Mouse (Mus musculus): ENCODE results near the gene Gm20683. TPM values are rescaled to one million over a fixed set of nuclear protein-coding genes. Genes with fewer than 3 reads are reported as not detected.

Gm20683 gene
- total and polyA plus RNA-seq, 3 experiments, result 4.9 to 6.8 TPM; not detected in 1

DNA sequence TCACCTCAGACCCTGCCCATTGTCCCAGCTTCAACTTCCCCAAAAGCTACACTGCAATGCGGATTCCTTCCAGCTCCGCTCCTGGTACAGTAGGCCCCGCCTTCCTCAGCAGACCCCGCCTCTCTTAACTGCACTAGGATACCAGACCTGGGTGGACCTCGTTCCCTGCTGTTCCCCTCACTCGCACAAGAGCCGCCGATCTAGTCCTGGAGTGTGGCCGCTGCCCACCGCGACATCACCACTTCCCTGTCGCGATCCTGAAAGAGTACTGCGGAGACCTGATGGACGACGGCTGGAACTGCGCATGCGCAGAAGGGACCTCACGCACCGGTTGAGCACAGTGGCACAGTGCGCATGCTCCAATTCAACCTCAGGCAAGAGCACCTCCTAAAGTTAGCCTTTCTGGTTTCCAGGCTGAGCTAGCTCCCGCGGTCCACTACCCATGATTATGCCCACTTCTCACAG lies 56.2 kb downstream of the Gm20683 start, which contains the start of gene Haghl:
TSS of gene Haghl (minus strand) at position 393 of the 465 bp plus-strand sequence.
- peaks cover 0 to 2% of the 10 kb centered on the region in 2 experiments; a peak in 2 of 4 replicates for H3K36me3 ChIP-seq (ENCODE audit: control insufficient read depth in 1 of 2, insufficient read depth in 2 of 2, low read length in 2 of 2)
- H3K4me1 ChIP-seq (ENCODE audit: control insufficient read depth in 1 of 2, insufficient read depth in 2 of 2, low read length in 2 of 2), result no peaks in the 10 kb centered on the region
- DNase-seq (ENCODE audit: low read depth, low spot score), result peak; percentile 98
- H3K4me3 ChIP-seq (ENCODE audit: control insufficient read depth in 1 of 2, insufficient read depth in 1 of 2, low read depth in 2 of 2, low read length in 2 of 2), result peak within 1 kb of the TSS; percentile 66 to 91
- H3K9ac ChIP-seq (ENCODE audit: control insufficient read depth, low read depth, low read length, poor library complexity, severe bottlenecking), result peak within 1 kb of the TSS; percentile 60
- no peaks in the 10 kb centered on the region for H3K79me2 ChIP-seq (ENCODE audit: control insufficient read depth, insufficient read depth, low read length, poor library complexity)
- peak within 1 kb of the TSS; percentile 58 for H3K27ac ChIP-seq (ENCODE audit: control insufficient read depth, low read depth, low read length)
- no peak for TF ChIP-seq ELF1 (IDR thresholded peaks at IDR 0.05; ENCODE audit: low read depth, low read length)
- peak; percentile 86 for TF ChIP-seq POLR2AphosphoS2 (IDR thresholded peaks at IDR 0.05; ENCODE audit: low read length)
- peak; percentile 67; the same call in 1 of the 2 replicates for TF ChIP-seq ZMIZ1 (IDR thresholded peaks at IDR 0.05; ENCODE audit: low read depth, low read length)
- TF ChIP-seq POLR2AphosphoS5 (IDR thresholded peaks at IDR 0.05; ENCODE audit: borderline replicate concordance, low read depth, low read length), result no peak
- TF ChIP-seq JUND (IDR thresholded peaks at IDR 0.05; ENCODE audit: low read depth, low read length), result no peak
- 0 out of 2 replicates have a peak, but pooled peaks have one; percentile 29 for TF ChIP-seq SIN3A (IDR thresholded peaks at IDR 0.05; ENCODE audit: low read length)
- peak; percentile 55; the same call in 1 of the 2 replicates for TF ChIP-seq TBP (IDR thresholded peaks at IDR 0.05; ENCODE audit: low read depth, low read length)
- TF ChIP-seq MAX (IDR thresholded peaks at IDR 0.05; ENCODE audit: low read length), result peak; percentile 41; the same call in 1 of the 2 replicates
- TF ChIP-seq KAT2A (conservative IDR thresholded peaks at IDR 0.05; ENCODE audit: low read depth, low read length), result no peak
- TF ChIP-seq GABPA (IDR thresholded peaks at IDR 0.05; ENCODE audit: low read depth, low read length), result no peak
- TF ChIP-seq HCFC1 (IDR thresholded peaks at IDR 0.05; ENCODE audit: low read depth, low read length), result peak; percentile 69
- peak; percentile 21; the same call in 1 of the 2 replicates for TF ChIP-seq TCF12 (IDR thresholded peaks at IDR 0.05; ENCODE audit: low read depth, low read length)
- TF ChIP-seq POLR2A (IDR thresholded peaks at IDR 0.05; ENCODE audit: control insufficient read depth in 1 of 2, insufficient read depth in 1 of 2, low read depth in 1 of 2, low read length in 2 of 2, poor library complexity in 1 of 2), result peak; percentile 50 to 86; a peak in 3 of 4 replicates
- peak; percentile 96 for TF ChIP-seq NRF1 (IDR thresholded peaks at IDR 0.05; ENCODE audit: insufficient read depth, low read depth, low read length, poor library complexity, severe bottlenecking)
- no peak for TF ChIP-seq EP300 (IDR thresholded peaks at IDR 0.05; ENCODE audit: low read depth in 1 of 2, low read length in 2 of 2)
- TF ChIP-seq NELFE (IDR thresholded peaks at IDR 0.05; ENCODE audit: low read depth, low read length), result peak; percentile 85
- no peak for TF ChIP-seq MYB (IDR thresholded peaks at IDR 0.05; ENCODE audit: low read depth, low read length)
- no peaks in the 10 kb centered on the region for H3K9me3 ChIP-seq (replicated peaks; ENCODE audit: insufficient read depth, low read length)
- H3K27me3 ChIP-seq (ENCODE audit: control insufficient read depth in 1 of 2, insufficient read depth in 2 of 2, low read length in 2 of 2), result no peaks in the 10 kb centered on the region

Other genes starting within 250 kb of the Gm20683 start
- 3.1 and 3.9 TPM in 2 replicates for gene Gng13, start 124.6 kb downstream of the Gm20683 start, total RNA-seq (2012; rRNA removed)
- under 1 TPM in 1 of 2 experiments, not detected in 1; 0.13 TPM for gene Gng13, start 124.6 kb downstream of the Gm20683 start, polyA plus RNA-seq (2012; ENCODE audit: insufficient read depth in 1 of 2, insufficient read length in 2 of 2, low read depth in 1 of 2, low replicate concordance in 2 of 2, missing spikeins in 1 of 2)
- gene Chtf18, start 114.3 kb downstream of the Gm20683 start, total RNA-seq (2012; rRNA removed), result 29.9 and 35.5 TPM in 2 replicates
- 10 to 100 TPM in 1 of 2 experiments, not detected in 1; 71.1 TPM for gene Chtf18, start 114.3 kb downstream of the Gm20683 start, polyA plus RNA-seq (2012; ENCODE audit: insufficient read depth in 1 of 2, insufficient read length in 2 of 2, low read depth in 1 of 2, low replicate concordance in 2 of 2, missing spikeins in 1 of 2)
- gene Rpusd1, start 114.1 kb downstream of the Gm20683 start, total RNA-seq (2012; rRNA removed), result 7.3 and 8.2 TPM in 2 replicates
- gene Rpusd1, start 114.1 kb downstream of the Gm20683 start, polyA plus RNA-seq (2012; ENCODE audit: insufficient read depth in 1 of 2, insufficient read length in 2 of 2, low read depth in 1 of 2, low replicate concordance in 2 of 2, missing spikeins in 1 of 2), result 10 to 100 TPM in 1 of 2 experiments, not detected in 1; 23.9 TPM
- 0.08 TPM in 1 of 2 replicates, not detected in the other for gene Mslnl, start 105.7 kb downstream of the Gm20683 start, total RNA-seq (2012; rRNA removed)
- under 1 TPM in 1 of 2 experiments, not detected in 1; 0.08 TPM for gene Mslnl, start 105.7 kb downstream of the Gm20683 start, polyA plus RNA-seq (2012; ENCODE audit: insufficient read depth in 1 of 2, insufficient read length in 2 of 2, low read depth in 1 of 2, low replicate concordance in 2 of 2, missing spikeins in 1 of 2)
- not detected in 2 replicates for gene Msln, start 87.4 kb downstream of the Gm20683 start, total RNA-seq (2012; rRNA removed)
- gene Msln, start 87.4 kb downstream of the Gm20683 start, polyA plus RNA-seq (2012; ENCODE audit: insufficient read depth in 1 of 2, insufficient read length in 2 of 2, low read depth in 1 of 2, low replicate concordance in 2 of 2, missing spikeins in 1 of 2), result not detected
- 26.9 and 34.3 TPM in 2 replicates for gene Narfl, start 68.0 kb downstream of the Gm20683 start, total RNA-seq (2012; rRNA removed)
- gene Narfl, start 68.0 kb downstream of the Gm20683 start, polyA plus RNA-seq (2012; ENCODE audit: insufficient read depth in 1 of 2, insufficient read length in 2 of 2, low read depth in 1 of 2, low replicate concordance in 2 of 2, missing spikeins in 1 of 2), result 10 to 100 TPM in 1 of 2 experiments, not detected in 1; 30.6 TPM
- gene Haghl, start 56.1 kb downstream of the Gm20683 start, total RNA-seq (2012; rRNA removed), result 10.7 and 12.6 TPM in 2 replicates
- gene Haghl, start 56.1 kb downstream of the Gm20683 start, polyA plus RNA-seq (2012; ENCODE audit: insufficient read depth in 1 of 2, insufficient read length in 2 of 2, low read depth in 1 of 2, low replicate concordance in 2 of 2, missing spikeins in 1 of 2), result 10 to 100 TPM in 1 of 2 experiments, not detected in 1; 13.2 TPM
- 0.08 TPM in 1 of 2 replicates, not detected in the other for gene Ccdc78, start 55.2 kb downstream of the Gm20683 start, total RNA-seq (2012; rRNA removed)
- under 1 TPM in 1 of 2 experiments, not detected in 1; 0.85 TPM for gene Ccdc78, start 55.2 kb downstream of the Gm20683 start, polyA plus RNA-seq (2012; ENCODE audit: insufficient read depth in 1 of 2, insufficient read length in 2 of 2, low read depth in 1 of 2, low replicate concordance in 2 of 2, missing spikeins in 1 of 2)
- gene Fam173a, start 48.9 kb downstream of the Gm20683 start, total RNA-seq (2012; rRNA removed), result 35.3 and 39.0 TPM in 2 replicates
- 10 to 100 TPM in 1 of 2 experiments, not detected in 1; 36.6 TPM for gene Fam173a, start 48.9 kb downstream of the Gm20683 start, polyA plus RNA-seq (2012; ENCODE audit: insufficient read depth in 1 of 2, insufficient read length in 2 of 2, low read depth in 1 of 2, low replicate concordance in 2 of 2, missing spikeins in 1 of 2)
- gene AC134908.4, start 46.1 kb downstream of the Gm20683 start, total RNA-seq (2012; rRNA removed), result 0.92 TPM in 1 of 2 replicates, not detected in the other
- not detected for gene AC134908.4, start 46.1 kb downstream of the Gm20683 start, polyA plus RNA-seq (2012; ENCODE audit: insufficient read depth in 1 of 2, insufficient read length in 2 of 2, low read depth in 1 of 2, low replicate concordance in 2 of 2, missing spikeins in 1 of 2)
- 95.7 and 104 TPM in 2 replicates for gene Metrn, start 44.6 kb downstream of the Gm20683 start, total RNA-seq (2012; rRNA removed)
- gene Metrn, start 44.6 kb downstream of the Gm20683 start, polyA plus RNA-seq (2012; ENCODE audit: insufficient read depth in 1 of 2, insufficient read length in 2 of 2, low read depth in 1 of 2, low replicate concordance in 2 of 2, missing spikeins in 1 of 2), result 100 to 1,000 TPM in 1 of 2 experiments, not detected in 1; 116 TPM
- not detected in 2 replicates for gene Fbxl16, start 32.7 kb downstream of the Gm20683 start, total RNA-seq (2012; rRNA removed)
- under 1 TPM in 1 of 2 experiments, not detected in 1; 0.11 TPM for gene Fbxl16, start 32.7 kb downstream of the Gm20683 start, polyA plus RNA-seq (2012; ENCODE audit: insufficient read depth in 1 of 2, insufficient read length in 2 of 2, low read depth in 1 of 2, low replicate concordance in 2 of 2, missing spikeins in 1 of 2)
- gene Wdr24, start 18.1 kb downstream of the Gm20683 start, total RNA-seq (2012; rRNA removed), result 29.4 and 38.8 TPM in 2 replicates
- 10 to 100 TPM in 1 of 2 experiments, not detected in 1; 35.0 TPM for gene Wdr24, start 18.1 kb downstream of the Gm20683 start, polyA plus RNA-seq (2012; ENCODE audit: insufficient read depth in 1 of 2, insufficient read length in 2 of 2, low read depth in 1 of 2, low replicate concordance in 2 of 2, missing spikeins in 1 of 2)
- gene Jmjd8, start 12.9 kb downstream of the Gm20683 start, total RNA-seq (2012; rRNA removed), result 12.9 and 13.1 TPM in 2 replicates
- 10 to 100 TPM in 1 of 2 experiments, not detected in 1; 23.9 TPM for gene Jmjd8, start 12.9 kb downstream of the Gm20683 start, polyA plus RNA-seq (2012; ENCODE audit: insufficient read depth in 1 of 2, insufficient read length in 2 of 2, low read depth in 1 of 2, low replicate concordance in 2 of 2, missing spikeins in 1 of 2)
- 74.0 and 75.0 TPM in 2 replicates for gene Stub1, start 8.4 kb downstream of the Gm20683 start, total RNA-seq (2012; rRNA removed)
- gene Stub1, start 8.4 kb downstream of the Gm20683 start, polyA plus RNA-seq (2012; ENCODE audit: insufficient read depth in 1 of 2, insufficient read length in 2 of 2, low read depth in 1 of 2, low replicate concordance in 2 of 2, missing spikeins in 1 of 2), result 10 to 100 TPM in 1 of 2 experiments, not detected in 1; 99.7 TPM
- 1.4 TPM in 2 replicates for gene Rhbdl1, start 4.5 kb downstream of the Gm20683 start, total RNA-seq (2012; rRNA removed)
- gene Rhbdl1, start 4.5 kb downstream of the Gm20683 start, polyA plus RNA-seq (2012; ENCODE audit: insufficient read depth in 1 of 2, insufficient read length in 2 of 2, low read depth in 1 of 2, low replicate concordance in 2 of 2, missing spikeins in 1 of 2), result 1 to 10 TPM in 1 of 2 experiments, not detected in 1; 4.0 TPM
- gene Rhot2, start 3.1 kb upstream of the Gm20683 start, total RNA-seq (2012; rRNA removed), result 24.9 and 29.1 TPM in 2 replicates
- gene Rhot2, start 3.1 kb upstream of the Gm20683 start, polyA plus RNA-seq (2012; ENCODE audit: insufficient read depth in 1 of 2, insufficient read length in 2 of 2, low read depth in 1 of 2, low replicate concordance in 2 of 2, missing spikeins in 1 of 2), result 10 to 100 TPM in 1 of 2 experiments, not detected in 1; 54.5 TPM
- 22.5 and 23.7 TPM in 2 replicates for gene Wdr90, start 19.7 kb upstream of the Gm20683 start, total RNA-seq (2012; rRNA removed)
- 10 to 100 TPM in 1 of 2 experiments, not detected in 1; 44.5 TPM for gene Wdr90, start 19.7 kb upstream of the Gm20683 start, polyA plus RNA-seq (2012; ENCODE audit: insufficient read depth in 1 of 2, insufficient read length in 2 of 2, low read depth in 1 of 2, low replicate concordance in 2 of 2, missing spikeins in 1 of 2)
- 73.9 and 88.9 TPM in 2 replicates for gene Mcrip2, start 27.0 kb upstream of the Gm20683 start, total RNA-seq (2012; rRNA removed)
- 100 to 1,000 TPM; 107 to 281 TPM for gene Mcrip2, start 27.0 kb upstream of the Gm20683 start, polyA plus RNA-seq (2012; ENCODE audit: insufficient read depth in 1 of 2, insufficient read length in 2 of 2, low read depth in 1 of 2, low replicate concordance in 2 of 2, missing spikeins in 1 of 2)
- gene Mettl26, start 33.3 kb upstream of the Gm20683 start, total RNA-seq (2012; rRNA removed), result 31.7 and 33.6 TPM in 2 replicates
- gene Mettl26, start 33.3 kb upstream of the Gm20683 start, polyA plus RNA-seq (2012; ENCODE audit: insufficient read depth in 1 of 2, insufficient read length in 2 of 2, low read depth in 1 of 2, low replicate concordance in 2 of 2, missing spikeins in 1 of 2), result 10 to 100 TPM in 1 of 2 experiments, not detected in 1; 50.6 TPM
- gene Wfikkn1, start 39.1 kb upstream of the Gm20683 start, total RNA-seq (2012; rRNA removed), result 0.13 and 0.19 TPM in 2 replicates
- under 1 TPM in 1 of 2 experiments, not detected in 1; 0.53 TPM for gene Wfikkn1, start 39.1 kb upstream of the Gm20683 start, polyA plus RNA-seq (2012; ENCODE audit: insufficient read depth in 1 of 2, insufficient read length in 2 of 2, low read depth in 1 of 2, low replicate concordance in 2 of 2, missing spikeins in 1 of 2)
- 3.7 and 4.8 TPM in 2 replicates for gene Rab40c, start 78.0 kb upstream of the Gm20683 start, total RNA-seq (2012; rRNA removed)
- gene Rab40c, start 78.0 kb upstream of the Gm20683 start, polyA plus RNA-seq (2012; ENCODE audit: insufficient read depth in 1 of 2, insufficient read length in 2 of 2, low read depth in 1 of 2, low replicate concordance in 2 of 2, missing spikeins in 1 of 2), result 10 to 100 TPM in 1 of 2 experiments, not detected in 1; 23.2 TPM
- 50.7 and 67.8 TPM in 2 replicates for gene Pigq, start 103.2 kb upstream of the Gm20683 start, total RNA-seq (2012; rRNA removed)
- 100 to 1,000 TPM; 193 to 825 TPM for gene Pigq, start 103.2 kb upstream of the Gm20683 start, polyA plus RNA-seq (2012; ENCODE audit: insufficient read depth in 1 of 2, insufficient read length in 2 of 2, low read depth in 1 of 2, low replicate concordance in 2 of 2, missing spikeins in 1 of 2)
- 0.16 and 0.23 TPM in 2 replicates for gene Nhlrc4, start 103.2 kb upstream of the Gm20683 start, total RNA-seq (2012; rRNA removed)
- under 1 TPM in 1 of 2 experiments, not detected in 1; 0.19 TPM for gene Nhlrc4, start 103.2 kb upstream of the Gm20683 start, polyA plus RNA-seq (2012; ENCODE audit: insufficient read depth in 1 of 2, insufficient read length in 2 of 2, low read depth in 1 of 2, low replicate concordance in 2 of 2, missing spikeins in 1 of 2)
- gene A930017K11Rik, start 110.8 kb upstream of the Gm20683 start, total RNA-seq (2012; rRNA removed), result not detected in 2 replicates
- not detected for gene A930017K11Rik, start 110.8 kb upstream of the Gm20683 start, polyA plus RNA-seq (2012; ENCODE audit: insufficient read depth in 1 of 2, insufficient read length in 2 of 2, low read depth in 1 of 2, low replicate concordance in 2 of 2, missing spikeins in 1 of 2)
- gene Capn15, start 144.0 kb upstream of the Gm20683 start, total RNA-seq (2012; rRNA removed), result 5.6 and 6.2 TPM in 2 replicates
- gene Capn15, start 144.0 kb upstream of the Gm20683 start, polyA plus RNA-seq (2012; ENCODE audit: insufficient read depth in 1 of 2, insufficient read length in 2 of 2, low read depth in 1 of 2, low replicate concordance in 2 of 2, missing spikeins in 1 of 2), result 10 to 100 TPM in 1 of 2 experiments, not detected in 1; 16.2 TPM
- 3.1 and 3.2 TPM in 2 replicates for gene Rab11fip3, start 227.8 kb upstream of the Gm20683 start, total RNA-seq (2012; rRNA removed)
- 10 to 100 TPM in 1 of 2 experiments, not detected in 1; 18.9 TPM for gene Rab11fip3, start 227.8 kb upstream of the Gm20683 start, polyA plus RNA-seq (2012; ENCODE audit: insufficient read depth in 1 of 2, insufficient read length in 2 of 2, low read depth in 1 of 2, low replicate concordance in 2 of 2, missing spikeins in 1 of 2)
- 6.5 TPM in 2 replicates for gene Decr2, start 248.6 kb upstream of the Gm20683 start, total RNA-seq (2012; rRNA removed)
- gene Decr2, start 248.6 kb upstream of the Gm20683 start, polyA plus RNA-seq (2012; ENCODE audit: insufficient read depth in 1 of 2, insufficient read length in 2 of 2, low read depth in 1 of 2, low replicate concordance in 2 of 2, missing spikeins in 1 of 2), result 10 to 100 TPM in 1 of 2 experiments, not detected in 1; 11.3 TPM